Mouse (Mus musculus): ENCODE data around the gene 2310022A10Rik.

The 2310022A10Rik gene

DNA sequence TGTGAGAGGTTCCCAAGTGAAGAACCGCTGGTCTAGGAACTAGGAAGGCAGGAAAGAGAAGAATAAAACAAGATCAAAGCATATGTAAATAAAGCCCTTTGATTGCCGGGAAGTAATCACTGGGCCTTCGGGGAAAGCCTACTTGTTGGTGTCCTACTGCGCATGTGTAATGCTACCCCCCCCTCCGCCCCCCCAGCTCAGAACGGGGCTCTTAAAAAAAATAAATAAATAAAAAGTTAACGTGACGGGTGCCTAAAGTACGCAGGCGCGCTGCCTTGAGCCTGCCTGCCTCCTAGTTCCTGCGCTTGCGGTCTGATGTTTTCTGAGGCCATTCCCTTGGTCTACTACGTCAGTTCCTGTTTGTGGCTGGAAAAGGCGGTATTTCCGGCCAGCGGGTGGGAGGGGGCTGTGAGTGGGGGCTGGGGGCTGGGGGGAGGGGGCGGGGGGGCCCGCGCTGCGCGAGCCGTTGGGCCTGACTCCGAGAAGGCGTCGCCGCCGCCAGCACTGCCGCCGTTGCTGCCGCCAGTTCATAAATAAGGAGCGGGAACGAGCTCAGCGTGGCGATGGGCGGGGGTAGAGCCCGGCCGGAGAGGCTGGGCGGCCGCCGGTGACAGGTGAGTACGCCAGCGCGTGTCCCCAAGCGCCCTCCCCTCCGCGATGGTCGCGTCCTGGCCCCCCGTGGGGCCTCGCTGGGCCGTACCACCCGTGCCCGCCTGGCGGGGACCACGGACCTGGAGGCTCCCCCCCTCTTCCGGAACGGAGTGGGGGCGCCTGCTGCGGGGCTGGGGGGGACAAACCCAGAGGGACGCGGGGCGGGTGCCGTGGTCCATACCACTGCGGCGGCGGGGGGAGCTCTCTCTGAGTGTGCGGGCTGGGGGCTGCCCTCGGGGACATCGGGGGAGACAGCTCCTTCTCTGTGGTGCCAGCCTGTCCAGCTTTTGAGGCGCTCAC is 38.5 kb downstream of the 2310022A10Rik start, which contains the start of gene Akt2:
TSS of gene Akt2 (plus strand) at position 287 of the 951 bp plus-strand sequence.
- DNase-seq, result peak; percentile 96

DNA sequence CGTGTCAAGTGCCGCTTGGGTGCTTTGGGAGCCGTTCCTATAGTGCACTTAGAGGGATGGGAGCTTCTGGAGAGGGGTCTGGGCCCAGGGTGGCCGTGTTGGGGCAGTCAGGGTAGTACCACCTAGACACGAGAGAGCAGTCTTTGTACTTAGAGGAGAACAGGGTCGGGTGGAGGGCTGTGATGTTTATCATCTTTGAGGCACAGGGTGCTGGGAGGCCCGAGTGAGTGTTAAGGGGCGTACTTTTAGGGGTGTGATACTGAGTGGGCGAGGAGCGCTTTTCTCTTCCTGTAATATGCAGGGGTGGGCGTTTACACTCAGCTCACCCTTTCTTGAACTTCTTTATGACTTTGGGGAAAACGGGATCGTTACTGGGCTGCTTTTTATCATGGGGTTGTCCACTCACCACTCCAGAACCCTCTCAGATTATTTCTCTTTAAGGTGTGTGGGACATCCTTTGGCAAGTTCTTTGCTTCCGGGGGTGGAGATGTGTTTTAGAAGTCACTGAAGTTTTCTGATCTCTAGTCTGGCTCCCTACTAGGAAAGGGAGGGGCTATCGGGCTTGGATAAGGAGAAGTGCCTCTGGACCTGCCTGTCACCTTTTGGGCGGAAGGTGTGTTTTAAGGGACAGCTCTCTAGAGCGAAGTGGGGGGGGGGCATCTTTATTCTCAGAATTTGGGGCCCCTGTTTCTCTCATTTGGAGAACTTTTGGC is 39.3 kb downstream of the 2310022A10Rik start:
- DNase-seq, result peak; percentile 46

DNA sequence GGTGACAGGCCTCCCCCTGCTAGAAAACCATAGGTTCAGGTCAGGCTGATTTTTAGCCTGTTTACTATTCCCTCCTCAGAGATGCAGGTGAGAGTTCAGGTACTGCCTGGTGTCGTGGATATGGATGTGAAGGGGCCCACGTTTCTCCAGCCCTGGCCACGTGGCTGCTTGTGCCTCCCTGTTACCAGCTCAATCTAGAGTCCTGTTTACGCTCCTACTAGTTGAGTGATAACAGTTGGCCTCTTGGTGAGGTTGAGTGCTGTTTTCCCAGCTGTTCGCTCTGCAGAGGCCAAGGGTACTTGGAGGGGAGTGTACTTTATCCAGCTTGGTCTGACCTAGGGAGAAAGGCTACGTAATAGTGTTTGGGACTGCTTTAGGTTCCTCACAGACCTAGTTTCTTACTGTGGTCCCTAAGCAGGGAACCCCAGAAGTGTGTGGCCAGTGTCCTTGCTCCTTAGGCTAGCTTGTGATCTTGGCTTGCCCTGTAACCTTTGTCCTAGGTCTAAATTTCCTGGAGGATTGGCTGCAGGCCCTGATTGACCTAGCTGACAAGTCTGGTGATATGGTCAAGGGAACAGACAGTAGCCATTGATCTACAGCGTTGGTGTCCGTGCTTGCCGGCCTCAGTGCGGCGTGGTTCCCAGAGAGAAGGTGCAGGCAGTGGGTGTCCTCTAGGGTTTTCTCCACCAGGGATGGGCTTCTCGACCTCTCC is 40.1 kb downstream of the 2310022A10Rik start:
- peak; percentile 54 for DNase-seq

DNA sequence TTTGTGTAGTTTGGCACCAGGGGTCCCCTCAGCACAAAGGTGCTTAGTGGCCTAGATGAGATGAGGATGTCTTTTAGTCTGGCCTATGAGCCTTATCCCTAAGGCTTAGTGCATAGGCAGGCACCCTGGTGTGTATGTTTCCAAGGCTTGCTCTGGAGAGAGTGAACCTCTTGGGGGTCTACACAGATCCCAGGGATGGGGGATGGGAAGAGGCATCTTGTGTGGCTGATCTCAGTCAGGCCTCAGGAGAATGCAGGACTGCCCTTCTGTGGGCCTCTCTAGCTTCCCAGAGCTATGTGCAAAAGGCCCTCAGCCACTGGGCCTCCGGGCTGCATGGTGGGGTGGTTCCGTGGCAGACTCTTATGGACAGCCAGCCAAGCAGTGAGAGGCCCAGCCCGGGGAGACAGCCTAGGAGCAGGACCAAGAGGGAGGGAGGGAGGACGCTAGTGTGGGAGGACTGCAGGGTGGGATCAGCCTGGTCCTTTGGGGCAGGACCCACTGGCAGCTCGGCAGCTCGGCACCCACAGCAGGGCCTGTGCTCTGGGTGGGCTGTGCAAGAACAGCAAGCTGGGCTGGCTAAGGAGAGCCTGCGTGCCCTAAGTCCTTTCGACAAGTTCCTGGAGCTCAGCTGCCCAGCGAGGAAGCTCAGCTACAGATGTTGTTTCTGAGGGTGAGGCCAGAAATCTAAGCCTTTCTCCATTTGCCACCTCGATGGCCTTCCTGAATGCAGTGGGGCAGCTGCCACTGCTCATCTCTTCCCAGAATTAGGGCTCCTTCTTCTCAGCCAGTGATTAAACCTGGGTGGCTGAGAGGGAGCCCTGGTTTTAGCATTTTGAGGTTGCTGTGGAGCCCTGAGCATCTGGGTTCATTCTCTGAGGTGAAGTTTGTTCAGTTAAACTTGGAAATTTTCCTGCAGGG is 43.8 kb downstream of the 2310022A10Rik start:
- peak; percentile 27 for DNase-seq

GRCm38 (mm10) chr7:27598053-27598452 is 45.0 kb downstream of the 2310022A10Rik start:
- DNase-seq, result no peak

DNA sequence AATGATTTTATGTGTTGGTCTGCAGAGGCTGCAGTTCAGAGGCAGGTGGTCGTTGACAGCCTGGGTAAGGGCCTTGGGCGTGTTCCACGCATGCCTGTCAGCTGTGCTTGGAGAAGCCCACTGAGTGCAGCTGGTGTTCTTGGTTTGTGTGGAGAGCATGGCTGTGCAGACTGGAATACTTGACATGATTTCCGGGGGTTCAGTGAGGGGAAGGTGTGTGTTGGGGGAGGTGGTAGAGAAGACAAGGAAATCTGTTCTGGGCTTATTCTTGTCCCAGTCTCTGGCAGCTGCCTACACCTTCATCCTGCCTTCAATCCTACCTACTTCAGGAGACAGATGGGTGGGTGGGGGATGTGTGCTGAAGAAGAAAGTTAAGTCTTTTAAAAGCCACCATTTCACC is 48.6 kb downstream of the 2310022A10Rik start:
- no peak for DNase-seq

DNA sequence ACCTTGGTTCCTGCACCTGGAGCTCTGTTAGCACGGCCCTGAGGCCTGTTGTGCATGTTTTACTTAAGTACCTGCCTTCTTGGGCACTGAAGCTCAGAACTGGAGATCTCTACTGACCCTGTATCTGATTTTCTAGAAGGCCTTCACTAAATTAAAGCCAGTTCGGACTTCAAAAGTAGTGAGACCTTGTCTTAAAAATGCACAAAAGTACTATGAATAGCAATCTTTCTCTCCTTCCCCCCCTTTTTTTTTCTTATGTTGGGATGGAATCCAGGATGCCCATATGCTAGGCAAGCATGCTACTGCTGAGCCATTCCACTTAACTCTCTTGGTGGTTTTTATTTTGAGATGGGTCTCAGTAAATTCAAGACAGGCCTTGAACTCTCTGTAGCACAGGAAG is 49.1 kb downstream of the 2310022A10Rik start:
- DNase-seq, result no peak

GRCm38 (mm10) chr7:27602835-27603234 is 49.8 kb downstream of the 2310022A10Rik start:
- no peak for DNase-seq

- no peak for DNase-seq
Observed at GRCm38 (mm10) chr7:27604661-27605348, 51.8 kb downstream of the 2310022A10Rik start.

GRCm38 (mm10) chr7:27605499-27606285 is 52.7 kb downstream of the 2310022A10Rik start:
- peak; percentile 29 for DNase-seq

- no peak for DNase-seq
Observed at GRCm38 (mm10) chr7:27606481-27607254, 53.6 kb downstream of the 2310022A10Rik start.

DNA sequence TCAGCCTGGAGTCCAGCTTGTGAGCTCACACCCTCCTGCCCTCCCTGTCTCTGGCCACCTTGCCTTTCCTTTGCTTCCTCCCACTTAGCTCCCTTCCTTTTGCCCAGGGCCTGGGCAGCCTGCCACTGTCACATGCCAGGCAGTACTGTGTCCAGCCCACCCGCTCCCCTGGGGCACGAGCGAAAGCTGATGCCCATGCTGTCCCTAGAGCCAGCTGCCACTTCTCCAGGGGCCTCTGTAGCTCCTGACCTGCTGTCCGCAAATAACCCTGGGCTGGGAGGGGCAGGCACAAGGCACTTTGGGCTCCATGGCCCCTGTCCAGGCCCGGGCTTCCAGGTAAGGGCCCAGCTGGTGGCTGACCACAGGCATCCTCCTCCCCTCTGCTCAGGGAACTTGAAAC is 54.5 kb downstream of the 2310022A10Rik start:
- DNase-seq, result peak; percentile 81

DNA sequence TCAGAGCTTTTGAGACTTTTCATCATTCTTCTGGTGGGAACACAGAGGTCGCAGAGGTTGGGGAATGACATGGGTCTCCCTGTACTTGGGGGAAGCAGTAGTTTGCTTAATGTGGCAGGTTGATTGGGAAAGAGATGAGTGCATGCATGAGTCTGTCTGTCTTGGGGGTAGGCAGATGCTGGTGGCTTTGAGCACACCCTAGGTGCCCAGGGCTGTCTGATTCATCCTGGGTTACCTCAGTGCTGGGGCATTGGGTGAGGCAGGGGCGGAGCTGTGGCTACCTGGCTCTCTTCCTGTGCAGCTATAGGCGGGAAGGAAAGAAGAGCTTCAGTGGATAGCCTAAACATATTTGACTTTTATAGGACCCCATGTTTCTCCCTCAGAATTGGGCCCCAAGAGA is 55.1 kb downstream of the 2310022A10Rik start:
- DNase-seq, result no peak

- DNase-seq, result no peak
Observed at GRCm38 (mm10) chr7:27609285-27609684, 56.3 kb downstream of the 2310022A10Rik start.

- no peak for DNase-seq
Observed at GRCm38 (mm10) chr7:27609688-27610087, 56.7 kb downstream of the 2310022A10Rik start.

- DNase-seq, result no peak
Observed at GRCm38 (mm10) chr7:27610370-27610769, 57.3 kb downstream of the 2310022A10Rik start.

- DNase-seq, result no peak
Observed at GRCm38 (mm10) chr7:27610871-27611270, 57.8 kb downstream of the 2310022A10Rik start.

- no peak for DNase-seq
Observed at GRCm38 (mm10) chr7:27612940-27613339, 59.9 kb downstream of the 2310022A10Rik start.

DNA sequence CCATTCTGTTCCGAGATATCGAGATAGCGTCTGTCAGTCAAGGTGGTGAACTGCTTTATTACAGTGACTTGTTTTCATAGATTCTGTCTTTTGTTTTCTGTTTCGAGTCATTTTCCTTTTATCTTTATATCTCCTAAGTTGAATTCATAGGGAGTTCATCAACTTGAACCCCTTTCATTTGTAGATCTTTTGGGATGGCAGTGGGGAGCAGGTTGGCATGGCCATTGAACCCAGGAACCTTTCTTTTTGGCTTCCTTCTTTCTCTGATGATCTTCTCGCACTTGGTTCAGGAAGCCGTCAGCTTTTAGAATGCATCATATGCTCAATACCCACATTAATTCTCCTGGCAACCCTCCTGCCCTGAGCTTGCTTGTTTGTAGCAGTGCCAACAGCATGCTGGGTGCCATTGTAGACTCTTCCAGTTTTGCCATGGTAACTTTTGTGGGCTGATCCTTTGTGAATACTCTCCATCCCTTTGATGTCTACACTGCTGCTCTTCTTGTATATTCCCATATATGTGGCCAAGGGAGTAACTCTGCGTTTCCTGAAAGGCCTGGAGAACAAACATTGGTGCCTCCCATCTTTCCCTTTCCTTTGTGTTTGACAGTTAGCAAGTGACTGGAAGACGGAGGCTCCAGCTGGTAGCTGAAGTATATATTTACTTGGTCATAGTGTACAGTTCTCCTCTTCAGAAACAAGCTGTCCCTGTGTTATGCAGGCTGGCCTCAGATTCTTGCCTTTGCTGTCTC is 60.9 kb downstream of the 2310022A10Rik start:
- no peak for DNase-seq

Measured in kidney, postnatal 14 days (tissue).